Mouse (Mus musculus) heart, embryonic 10.5 days (tissue): ENCODE data around the gene Sap30. TPM values are rescaled to one million over a fixed set of nuclear protein-coding genes. Genes with fewer than 3 reads are reported as not detected.
"Not testable (repeated sequence)": the region's sequence is repeated elsewhere in the genome, so short reads cannot be mapped to it uniquely, and the experiment has no call there.

ENCODE experiments used
- DNase-seq: peaks from one replicate; pipeline ENCODE4 v3.0.0-alpha.2; 2017; ENCODE audit warnings: low spot score
- H3K27ac ChIP-seq: fragments of 300-500 bp; sonication (generic); 2 replicates; pipeline ENCODE4 v1.5.1; 2016; ENCODE audit warnings: mild to moderate bottlenecking
- H3K27me3 ChIP-seq: fragments of 300-500 bp; sonication (generic); 2 replicates; pipeline ENCODE4 v1.6.1; 2016; ENCODE audit warnings: mild to moderate bottlenecking; ENCODE audit not compliant: poor library complexity, insufficient read depth, severe bottlenecking
- H3K36me3 ChIP-seq: fragments of 300-500 bp; sonication (generic); 2 replicates; pipeline ENCODE4 v1.6.1; 2016; ENCODE audit warnings: mild to moderate bottlenecking, moderate library complexity
- H3K4me1 ChIP-seq: fragments of 300-500 bp; sonication (generic); 2 replicates; pipeline ENCODE4 v1.6.1; 2016; ENCODE audit warnings: mild to moderate bottlenecking
- H3K4me3 ChIP-seq: fragments of 300-500 bp; sonication (generic); 2 replicates; pipeline ENCODE4 v1.5.1; 2016; ENCODE audit warnings: mild to moderate bottlenecking, moderate library complexity
- H3K9me3 ChIP-seq: fragments of 300-500 bp; sonication (generic); 2 replicates; pipeline ENCODE4 v1.6.1; 2016; ENCODE audit warnings: mild to moderate bottlenecking, moderate library complexity
- WGBS: fragments of 180-500 bp; shearing (Covaris S2); methylation state at CpG from one replicate; pipeline ENCODE4 v1.1.7; 2016; 5-methylcytosine and 5-hydroxymethylcytosine counted together
- polyA plus RNA-seq: library from polyadenylated mRNA; unstranded; fragments of >200 nt; fragmentation: Nextera tagmentation; extraction: Ambion mirVana; gene quantifications from 2 replicates; pipeline ENCODE4 v1.2.1, GENCODE M21; 2016

Sap30 gene
- polyA plus RNA-seq, 1 experiment from 2014 or later, result 66.4 TPM

DNA sequence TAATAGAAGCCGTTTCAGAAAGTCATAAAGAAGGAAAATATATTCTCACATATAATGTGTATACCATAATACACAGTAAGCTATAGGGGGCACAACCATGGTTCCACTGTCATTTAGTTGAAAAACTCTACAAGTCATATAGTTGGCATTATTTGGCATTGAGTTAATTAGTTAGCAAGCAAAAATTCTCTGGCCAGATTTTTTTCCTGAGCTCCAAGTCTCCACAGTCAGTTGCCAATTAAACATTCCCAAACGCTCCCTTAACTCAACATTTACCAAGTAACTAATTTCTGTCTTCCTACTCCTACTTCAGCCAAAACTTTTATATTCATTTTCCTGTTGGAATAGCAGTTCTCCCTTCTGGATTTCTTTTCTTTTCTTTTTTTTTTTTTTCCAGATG, 34.3 kb downstream of the Sap30 start:
- DNase-seq, result no peak
- Histone ChIP-seq H3K27me3 (no peaks in the 10 kb centered on the region), H3K9me3 (no peaks in the 10 kb centered on the region), H3K4me3 (no peak overlapping the region), H3K4me1 (no peaks in the 10 kb centered on the region), H3K27ac (no peak overlapping the region), H3K36me3 (no peaks in the 10 kb centered on the region)
- WGBS, result 93% methylated on average over 2 of the region's 2 CpGs

DNA sequence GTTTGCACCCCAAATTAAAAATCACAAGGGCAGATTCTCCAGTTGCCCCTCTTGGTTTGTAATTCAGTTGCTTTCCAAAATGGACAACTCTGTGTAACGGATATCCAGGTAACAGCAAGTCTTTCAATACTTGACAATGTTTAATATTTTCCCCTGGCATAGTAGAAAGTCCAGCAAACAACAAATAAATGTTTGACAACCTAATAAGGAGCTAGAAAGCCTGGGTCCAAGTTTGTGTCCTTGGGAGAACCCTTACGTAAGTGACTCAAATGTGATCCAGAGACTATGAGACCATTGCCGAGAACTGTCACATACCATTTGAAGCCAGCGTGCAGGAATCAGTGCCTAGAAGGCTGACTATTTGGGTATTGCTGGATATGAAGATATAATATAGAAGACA, 35.8 kb downstream of the Sap30 start:
- no peak for DNase-seq
- H3K4me1 ChIP-seq, result no peaks in the 10 kb centered on the region
- WGBS, result 90% methylated on average over 4 of the region's 4 CpGs
- H3K27ac ChIP-seq, result no peak overlapping the region
- H3K9me3 ChIP-seq, result no peaks in the 10 kb centered on the region
- H3K27me3 ChIP-seq, result no peaks in the 10 kb centered on the region
- H3K4me3 ChIP-seq, result no peak overlapping the region
- no peaks in the 10 kb centered on the region for H3K36me3 ChIP-seq

DNA sequence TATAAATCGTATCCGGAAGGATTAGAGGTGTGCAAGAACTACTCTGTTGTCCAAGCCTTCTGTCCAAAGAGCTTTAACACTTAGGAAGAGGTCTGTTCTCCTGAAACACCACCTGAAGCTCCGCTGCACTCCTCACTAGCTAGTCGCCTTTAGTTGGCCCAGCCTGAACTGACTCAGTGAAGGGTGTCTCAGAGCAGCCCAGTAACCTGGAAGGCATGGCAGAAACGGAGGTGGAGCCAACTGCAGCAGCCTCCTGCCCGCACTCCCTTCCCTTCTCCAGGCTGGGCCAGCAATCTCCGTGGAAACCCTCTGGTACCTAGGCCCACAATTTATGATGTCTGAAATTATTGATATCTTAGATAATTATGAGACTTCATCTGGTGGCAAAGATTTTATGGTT, 36.9 kb downstream of the Sap30 start:
- no peak for DNase-seq
- H3K36me3 ChIP-seq, result no peaks in the 10 kb centered on the region
- 74% methylated on average over 7 of the region's 7 CpGs for WGBS
- no peaks in the 10 kb centered on the region for H3K9me3 ChIP-seq
- no peak overlapping the region for H3K27ac ChIP-seq
- no peaks in the 10 kb centered on the region for H3K4me1 ChIP-seq
- H3K4me3 ChIP-seq, result no peak overlapping the region
- no peaks in the 10 kb centered on the region for H3K27me3 ChIP-seq

DNA sequence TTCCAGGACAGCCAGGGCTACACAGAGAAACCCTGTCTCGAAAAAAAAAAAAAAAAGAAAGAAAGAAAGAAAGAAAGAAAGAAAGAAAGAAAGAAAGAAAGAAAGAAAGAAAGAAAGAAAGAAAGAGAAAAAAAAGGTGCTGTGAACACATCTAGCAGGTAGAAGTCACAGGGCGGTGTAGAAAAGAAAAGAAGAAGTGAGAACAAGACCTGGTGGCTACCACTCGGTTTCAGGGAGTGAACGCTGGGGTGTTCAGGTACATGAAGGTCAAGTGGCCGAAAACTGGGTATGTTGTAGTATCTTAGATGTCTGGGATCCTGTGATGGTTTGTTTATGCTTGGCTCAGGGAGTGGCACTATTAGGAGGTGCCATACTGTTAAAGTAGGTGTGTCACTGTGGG, 41.8 kb downstream of the Sap30 start:
- not testable (repeated sequence) for H3K36me3 ChIP-seq, H3K4me1 ChIP-seq, H3K27me3 ChIP-seq, H3K27ac ChIP-seq, H3K4me3 ChIP-seq, H3K9me3 ChIP-seq, DNase-seq
- WGBS, result 74% methylated on average over 5 of the region's 5 CpGs

DNA sequence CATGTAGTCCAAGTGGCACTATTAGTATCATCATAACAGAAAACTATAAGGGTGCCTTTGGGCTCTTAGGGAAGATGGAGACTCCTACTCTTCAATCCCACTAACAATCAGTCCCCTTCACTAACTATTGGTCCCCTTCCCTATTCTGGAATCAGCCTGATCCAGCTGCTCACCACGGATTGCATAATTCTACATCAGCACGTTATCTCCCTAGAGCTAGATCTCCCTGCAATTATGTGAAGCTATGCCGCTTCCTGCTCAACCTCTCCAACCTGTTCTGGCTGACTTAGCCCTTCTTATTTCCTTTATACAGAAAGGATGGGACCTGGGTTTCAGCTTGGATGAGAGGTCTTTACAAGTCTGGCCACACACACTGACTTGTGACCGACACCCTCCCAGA, 44.4 kb downstream of the Sap30 start:
- 65% methylated on average over 4 of the region's 4 CpGs for WGBS
- H3K9me3 ChIP-seq, result no peaks in the 10 kb centered on the region
- H3K4me1 ChIP-seq, result no peaks in the 10 kb centered on the region
- H3K36me3 ChIP-seq, result no peaks in the 10 kb centered on the region
- no peak for DNase-seq
- H3K27ac ChIP-seq, result no peak overlapping the region
- H3K27me3 ChIP-seq, result no peaks in the 10 kb centered on the region
- H3K4me3 ChIP-seq, result no peak overlapping the region

DNA sequence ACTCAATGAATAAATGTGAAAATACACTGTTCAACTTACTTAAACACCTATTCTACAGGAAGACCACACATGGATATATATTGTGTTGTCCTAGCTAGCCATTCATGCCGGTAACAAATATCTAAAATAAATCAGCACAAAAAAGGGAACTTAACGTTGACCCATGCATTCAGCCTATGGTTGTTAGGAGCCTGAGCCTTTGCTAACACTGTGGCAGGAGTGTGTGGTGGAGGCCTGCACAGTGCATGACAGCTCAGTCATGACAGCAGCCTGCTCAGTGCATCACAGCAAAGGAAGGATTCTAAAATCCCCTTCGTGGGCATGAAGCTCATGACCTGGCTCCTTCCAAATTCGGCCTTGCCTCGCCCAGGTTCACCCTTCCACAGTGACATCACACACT, 46.1 kb downstream of the Sap30 start:
- Histone ChIP-seq H3K27ac (no peak overlapping the region), H3K9me3 (no peaks in the 10 kb centered on the region), H3K4me3 (no peak overlapping the region), H3K36me3 (no peaks in the 10 kb centered on the region), H3K4me1 (no peaks in the 10 kb centered on the region), H3K27me3 (no peaks in the 10 kb centered on the region)
- no peak for DNase-seq
- WGBS, result 86% methylated on average over 5 of the region's 5 CpGs

DNA sequence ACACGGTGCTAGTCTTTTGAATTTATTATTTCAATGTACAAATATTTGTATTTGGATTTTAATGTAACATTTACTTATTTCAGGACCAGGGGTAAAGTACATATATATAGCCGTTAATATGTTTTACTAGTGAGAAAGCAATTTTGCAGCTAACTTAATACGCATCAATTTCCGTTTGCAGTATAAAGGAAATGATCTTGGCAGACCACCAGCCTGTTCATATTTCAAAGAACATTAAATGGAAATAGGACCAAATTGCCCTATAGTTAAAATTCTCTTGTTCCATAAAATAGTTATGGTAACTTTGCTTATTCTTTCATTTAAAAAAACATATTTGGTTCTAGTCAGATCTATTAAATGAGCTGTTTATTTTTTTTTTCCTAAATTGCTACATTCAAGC, 46.5 kb downstream of the Sap30 start:
- H3K4me3 ChIP-seq, result no peak overlapping the region
- H3K4me1 ChIP-seq, result no peaks in the 10 kb centered on the region
- H3K36me3 ChIP-seq, result no peaks in the 10 kb centered on the region
- no peak overlapping the region for H3K27ac ChIP-seq
- no peaks in the 10 kb centered on the region for H3K27me3 ChIP-seq
- H3K9me3 ChIP-seq, result no peaks in the 10 kb centered on the region
- 85% methylated on average over 4 of the region's 4 CpGs for WGBS
- DNase-seq, result no peak

DNA sequence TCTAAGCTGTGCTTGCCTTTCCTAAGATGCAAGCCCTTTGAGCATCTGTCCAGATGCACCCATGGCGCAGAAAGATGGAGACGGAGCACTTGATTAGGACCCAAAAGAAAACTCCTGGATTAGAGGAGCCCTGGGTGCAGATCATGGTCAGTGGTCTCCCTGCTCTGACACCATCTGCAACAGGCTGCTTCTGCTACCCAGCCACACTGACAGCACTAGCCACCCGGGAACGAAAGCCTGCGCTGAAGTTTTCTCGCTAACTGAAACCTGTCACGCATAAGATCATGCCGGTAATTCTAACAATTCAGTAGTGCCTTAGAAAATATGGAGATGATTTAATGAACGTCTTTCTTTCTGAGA, 51.2 kb downstream of the Sap30 start:
- no peak overlapping the region for H3K27ac ChIP-seq
- no peak overlapping the region for H3K4me3 ChIP-seq
- H3K4me1 ChIP-seq, result no peaks in the 10 kb centered on the region
- WGBS, result 85% methylated on average over 9 of the region's 9 CpGs
- no peaks in the 10 kb centered on the region for H3K9me3 ChIP-seq
- no peak for DNase-seq
- H3K27me3 ChIP-seq, result no peaks in the 10 kb centered on the region
- H3K36me3 ChIP-seq, result no peaks in the 10 kb centered on the region

DNA sequence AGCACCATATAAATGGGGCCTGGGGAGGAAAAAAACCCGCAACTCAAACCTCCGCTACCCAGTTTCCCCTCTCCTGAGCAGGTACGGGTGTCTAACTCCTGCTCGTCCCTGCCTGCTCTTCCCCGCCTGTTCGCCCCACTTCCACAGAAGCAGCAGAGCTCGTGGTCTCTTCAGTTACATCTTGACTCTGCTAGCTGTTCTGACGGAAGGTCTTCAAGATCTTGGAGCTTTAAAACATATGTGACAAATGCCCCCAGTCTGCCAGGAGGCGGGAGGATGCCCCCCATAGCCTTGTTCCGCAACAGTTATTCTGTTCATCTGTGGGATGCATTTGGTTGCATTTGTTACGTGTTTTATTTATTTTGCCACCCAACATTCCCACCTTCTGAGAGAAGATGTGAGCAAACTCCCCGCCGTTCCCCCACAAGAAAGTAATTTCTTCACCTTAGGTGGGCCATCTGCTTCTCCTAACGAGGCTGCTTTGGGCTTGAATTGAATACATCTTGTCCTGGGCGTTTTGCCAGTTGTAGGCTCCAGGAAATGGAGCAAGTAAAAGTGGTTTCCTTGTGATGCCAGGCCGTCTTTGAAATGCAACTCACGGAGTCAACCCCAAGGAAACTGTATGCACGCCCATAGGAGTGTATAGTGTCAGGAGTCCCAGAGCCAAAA, 51.8 kb downstream of the Sap30 start:
- 53% methylated on average over 18 of the region's 18 CpGs for WGBS

DNA sequence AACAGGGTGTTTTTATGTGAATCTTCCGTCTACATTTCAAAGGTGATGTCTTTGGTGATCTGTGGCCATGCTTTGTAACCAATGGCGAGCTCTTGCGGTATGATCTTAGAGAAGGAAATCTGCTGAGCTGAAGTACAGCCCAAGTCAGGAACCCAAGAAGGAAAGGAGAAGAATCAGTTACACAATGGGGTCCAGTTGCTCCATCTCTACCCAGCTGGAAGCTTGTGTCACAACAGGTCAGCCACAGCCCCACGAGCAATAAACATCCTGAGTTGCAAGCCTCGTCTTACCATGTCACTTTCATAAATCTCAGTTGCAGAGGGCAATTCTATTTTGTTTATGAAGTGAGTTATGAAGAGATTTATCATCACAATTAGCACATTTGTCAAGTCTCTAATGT, 54.9 kb downstream of the Sap30 start:
- WGBS, result 85% methylated on average over 5 of the region's 5 CpGs
- H3K27ac ChIP-seq, result no peak overlapping the region
- no peaks in the 10 kb centered on the region for H3K27me3 ChIP-seq
- H3K36me3 ChIP-seq, result no peaks in the 10 kb centered on the region
- H3K4me1 ChIP-seq, result no peaks in the 10 kb centered on the region
- no peak overlapping the region for H3K4me3 ChIP-seq
- H3K9me3 ChIP-seq, result no peaks in the 10 kb centered on the region
- DNase-seq, result no peak

More for the DNA sequence above, 51.8 kb downstream of the Sap30 start:
- H3K4me3 ChIP-seq, result no peak overlapping the region
- H3K4me1 ChIP-seq, result no peaks in the 10 kb centered on the region
- H3K9me3 ChIP-seq, result no peaks in the 10 kb centered on the region
- H3K27me3 ChIP-seq, result no peaks in the 10 kb centered on the region
- no peak for DNase-seq
- no peak overlapping the region for H3K27ac ChIP-seq
- H3K36me3 ChIP-seq, result no peaks in the 10 kb centered on the region

Other genes with a start within 250 kb of the Sap30 start
- 10.3 and 16.7 TPM in 2 replicates for gene Hand2, start 166.9 kb downstream of the Sap30 start, polyA plus RNA-seq
- gene Scrg1, start 31.9 kb downstream of the Sap30 start, polyA plus RNA-seq, result 0.20 and 0.21 TPM in 2 replicates
- 284 and 384 TPM in 2 replicates for gene Hmgb2, start 24.0 kb upstream of the Sap30 start, polyA plus RNA-seq
- gene Galnt7, start 165.2 kb upstream of the Sap30 start, polyA plus RNA-seq, result 9.3 and 16.1 TPM in 2 replicates